Mouse (Mus musculus) embryonic facial prominence, embryonic 14.5 days (tissue): ENCODE data around the gene Stk40. TPM values are rescaled to one million over a fixed set of nuclear protein-coding genes. Genes with fewer than 3 reads are reported as not detected.

Experiments used
- ATAC-seq: fragments of 200-750 bp; cut with Nextera tagmentation; 2 replicates; pipeline ENCODE4 v1.8.0; 2017; ENCODE audit warnings: low read depth, moderate number of reproducible peaks, moderate TSS enrichment
- DNase-seq: peaks from one replicate; pipeline ENCODE4 v3.0.0-alpha.2; 2015; ENCODE audit warnings: low spot score
- H3K27ac ChIP-seq: fragments of 300-500 bp; sonication (generic); replicated peaks from 2 replicates; pipeline ENCODE4 v1.5.1; 2014; ENCODE audit warnings: low read depth, mild to moderate bottlenecking, low read length, moderate library complexity
- H3K27me3 ChIP-seq: fragments of 300-500 bp; sonication (generic); replicated peaks from 2 replicates; pipeline ENCODE4 v1.6.1; 2014; ENCODE audit warnings: low read length; ENCODE audit not compliant: control insufficient read depth, insufficient read depth
- H3K36me3 ChIP-seq: fragments of 300-500 bp; sonication (generic); 2 replicates; pipeline ENCODE4 v1.6.1; 2014; ENCODE audit warnings: low read length, mixed read lengths; ENCODE audit not compliant: control insufficient read depth, insufficient read depth
- H3K4me1 ChIP-seq: fragments of 300-500 bp; sonication (generic); 2 replicates; pipeline ENCODE4 v1.6.1; 2014; ENCODE audit warnings: antibody characterized with exemption, low read length; ENCODE audit not compliant: control insufficient read depth, insufficient read depth
- H3K4me2 ChIP-seq: fragments of 300-500 bp; sonication (generic); 2 replicates; pipeline ENCODE4 v1.6.1; 2014; ENCODE audit warnings: low read depth, mild to moderate bottlenecking, low read length, moderate library complexity, mixed read lengths
- H3K4me3 ChIP-seq: fragments of 300-500 bp; sonication (generic); 2 replicates; pipeline ENCODE4 v1.5.1; 2014; ENCODE audit warnings: low read depth, mild to moderate bottlenecking, low read length
- H3K9ac ChIP-seq: fragments of 300-500 bp; sonication (generic); 2 replicates; pipeline ENCODE4 v1.6.1; 2014; ENCODE audit warnings: low read depth, mild to moderate bottlenecking, low read length, moderate library complexity, mixed read lengths
- H3K9me3 ChIP-seq: fragments of 300-500 bp; sonication (generic); 2 replicates; pipeline ENCODE4 v1.6.1; 2016; ENCODE audit warnings: low read length; ENCODE audit not compliant: control insufficient read depth
- WGBS: fragments of 180-500 bp; shearing (Covaris S2); extraction: QIAGEN DNeasy Blood & Tissue Kit; methylation state at CpG from one replicate; pipeline ENCODE4 v1.1.7; 2014; 5-methylcytosine and 5-hydroxymethylcytosine counted together
- polyA plus RNA-seq: library from polyadenylated mRNA; unstranded; fragments of >200 nt; fragmentation: Nextera tagmentation; extraction: Ambion mirVana; gene quantifications from 2 replicates; pipeline ENCODE4 v1.2.1, GENCODE M21; 2014

Stk40 gene
- polyA plus RNA-seq, 1 experiment from 2014 or later = 26.8 TPM

- Histone ChIP-seq H3K9ac (no peak overlapping the region), H3K4me3 (no peak overlapping the region), H3K27me3 (no peaks in the 10 kb centered on the region), H3K9me3 (no peaks in the 10 kb centered on the region), H3K4me2 (no peak overlapping the region), H3K27ac (no peak overlapping the region), H3K4me1 (peaks cover 20% of the 10 kb centered on the region), H3K36me3 (peaks cover 3% of the 10 kb centered on the region; the same call in 1 of the 2 replicates)
- DNase-seq (peak; percentile 24), ATAC-seq (no peak)
- WGBS = 16% methylated on average over 4 of the region's 6 CpGs
These were observed 10.2 kb downstream of the Stk40 start for GRCm38 (mm10) chr4:126113943-126114342.

GRCm38 (mm10) chr4:126115411-126115810, 11.7 kb downstream of the Stk40 start:
- H3K4me2 ChIP-seq = no peak overlapping the region
- ATAC-seq (no peak), DNase-seq (no peak)
- peaks cover 3% of the 10 kb centered on the region; the same call in 1 of the 2 replicates for H3K36me3 ChIP-seq
- 77% methylated on average over 9 of the region's 9 CpGs for WGBS
- H3K27me3 ChIP-seq = no peaks in the 10 kb centered on the region
- peaks cover 9% of the 10 kb centered on the region for H3K4me1 ChIP-seq
- no peaks in the 10 kb centered on the region for H3K9me3 ChIP-seq
- no peak overlapping the region for H3K27ac ChIP-seq
- no peak overlapping the region for H3K9ac ChIP-seq
- H3K4me3 ChIP-seq = no peak overlapping the region

- DNase-seq = peak; percentile 19
These were observed 12.2 kb downstream of the Stk40 start for GRCm38 (mm10) chr4:126115871-126116521.

GRCm38 (mm10) chr4:126117116-126117515, 13.4 kb downstream of the Stk40 start:
- DNase-seq = no peak
- WGBS = 77% methylated on average over 8 of the region's 8 CpGs
- Histone ChIP-seq H3K4me3 (no peak overlapping the region), H3K36me3 (peaks cover 3% of the 10 kb centered on the region), H3K9ac (no peak overlapping the region), H3K4me1 (no peaks in the 10 kb centered on the region), H3K27ac (no peak overlapping the region), H3K9me3 (peaks cover 10% of the 10 kb centered on the region; the same call in 1 of the 2 replicates), H3K27me3 (no peaks in the 10 kb centered on the region), H3K4me2 (no peak overlapping the region)
- ATAC-seq = no peak

More at GRCm38 (mm10) chr4:126115871-126116521, 12.2 kb downstream of the Stk40 start:
- Histone ChIP-seq H3K9me3 (peaks cover 2% of the 10 kb centered on the region; the same call in 1 of the 2 replicates), H3K4me3 (no peak overlapping the region), H3K4me1 (peaks cover 3% of the 10 kb centered on the region), H3K9ac (no peak overlapping the region), H3K4me2 (no peak overlapping the region), H3K27me3 (no peaks in the 10 kb centered on the region), H3K36me3 (peaks cover 3% of the 10 kb centered on the region; the same call in 1 of the 2 replicates), H3K27ac (no peak overlapping the region)
- WGBS = 68% methylated on average over 6 of the region's 6 CpGs
- ATAC-seq = peak; percentile 54; the same call in 1 of the 2 replicates

GRCm38 (mm10) chr4:126118651-126119050, 14.9 kb downstream of the Stk40 start:
- 78% methylated on average over 4 of the region's 4 CpGs for WGBS
- H3K36me3 ChIP-seq = peaks cover 3% of the 10 kb centered on the region
- no peaks in the 10 kb centered on the region for H3K4me1 ChIP-seq
- no peak overlapping the region for H3K4me2 ChIP-seq
- no peaks in the 10 kb centered on the region for H3K27me3 ChIP-seq
- ATAC-seq (no peak), DNase-seq (no peak)
- H3K9me3 ChIP-seq = peaks cover 10% of the 10 kb centered on the region; the same call in 1 of the 2 replicates
- H3K4me3 ChIP-seq = no peak overlapping the region
- H3K9ac ChIP-seq = 0 out of 2 replicates have a peak overlapping the region, but pooled peaks have one; percentile 22
- H3K27ac ChIP-seq = no peak overlapping the region

- Histone ChIP-seq H3K9ac (no peak overlapping the region), H3K36me3 (peaks cover 3% of the 10 kb centered on the region), H3K27me3 (no peaks in the 10 kb centered on the region), H3K4me1 (no peaks in the 10 kb centered on the region), H3K27ac (no peak overlapping the region), H3K4me3 (no peak overlapping the region), H3K4me2 (no peak overlapping the region), H3K9me3 (peaks cover 10% of the 10 kb centered on the region; the same call in 1 of the 2 replicates)
- no peak for DNase-seq
- ATAC-seq = no peak
- 79% methylated on average over 1 of the region's 1 CpGs for WGBS
These were observed 15.3 kb downstream of the Stk40 start for GRCm38 (mm10) chr4:126119051-126119450.

GRCm38 (mm10) chr4:126120052-126120451, 16.3 kb downstream of the Stk40 start:
- 94% methylated on average over 5 of the region's 5 CpGs for WGBS
- Histone ChIP-seq H3K36me3 (peaks cover 10% of the 10 kb centered on the region), H3K9me3 (peaks cover 10% of the 10 kb centered on the region; the same call in 1 of the 2 replicates)

GRCm38 (mm10) chr4:126120506-126120905, 16.7 kb downstream of the Stk40 start:
- Histone ChIP-seq H3K4me1 (no peaks in the 10 kb centered on the region), H3K36me3 (peaks cover 15% of the 10 kb centered on the region), H3K4me2 (no peak overlapping the region), H3K4me3 (no peak overlapping the region), H3K9me3 (peaks cover 10% of the 10 kb centered on the region; the same call in 1 of the 2 replicates), H3K27me3 (no peaks in the 10 kb centered on the region), H3K9ac (no peak overlapping the region), H3K27ac (no peak overlapping the region)
- ATAC-seq (no peak), DNase-seq (no peak)
- WGBS = 84% methylated on average over 2 of the region's 2 CpGs

More at GRCm38 (mm10) chr4:126120052-126120451, 16.3 kb downstream of the Stk40 start:
- ATAC-seq = no peak
- no peak for DNase-seq
- Histone ChIP-seq H3K4me2 (no peak overlapping the region), H3K27me3 (no peaks in the 10 kb centered on the region), H3K27ac (no peak overlapping the region), H3K9ac (no peak overlapping the region), H3K4me3 (no peak overlapping the region), H3K4me1 (no peaks in the 10 kb centered on the region)
